Mouse (Mus musculus) cerebellum, adult 2 months (tissue): ENCODE measurements at regions not wholly inside any gene's neighbourhood (a gene's known extent, or its start where the extent isn't known, plus 50 kb on each side); places are given as distances from the start of the nearest gene placed in this dataset.
"Not testable (repeated sequence)": the region's sequence is repeated elsewhere in the genome, so short reads cannot be mapped to it uniquely, and the experiment has no call there.

ENCODE experiments used
- CTCF ChIP-seq: fragments of 200-500 bp; IDR thresholded peaks from 2 replicates; pipeline ENCODE4 v1.5.1; 2011; ENCODE audit warnings: low read depth, mild to moderate bottlenecking, control low read depth, low read length, moderate library complexity, borderline replicate concordance; ENCODE audit not compliant: insufficient read depth
- POLR2A ChIP-seq: fragments of 200-500 bp; IDR thresholded peaks from 2 replicates; pipeline ENCODE4 v1.6.1; 2011; ENCODE audit warnings: low read length, control low read depth, borderline replicate concordance; ENCODE audit not compliant: insufficient read depth

DNA sequence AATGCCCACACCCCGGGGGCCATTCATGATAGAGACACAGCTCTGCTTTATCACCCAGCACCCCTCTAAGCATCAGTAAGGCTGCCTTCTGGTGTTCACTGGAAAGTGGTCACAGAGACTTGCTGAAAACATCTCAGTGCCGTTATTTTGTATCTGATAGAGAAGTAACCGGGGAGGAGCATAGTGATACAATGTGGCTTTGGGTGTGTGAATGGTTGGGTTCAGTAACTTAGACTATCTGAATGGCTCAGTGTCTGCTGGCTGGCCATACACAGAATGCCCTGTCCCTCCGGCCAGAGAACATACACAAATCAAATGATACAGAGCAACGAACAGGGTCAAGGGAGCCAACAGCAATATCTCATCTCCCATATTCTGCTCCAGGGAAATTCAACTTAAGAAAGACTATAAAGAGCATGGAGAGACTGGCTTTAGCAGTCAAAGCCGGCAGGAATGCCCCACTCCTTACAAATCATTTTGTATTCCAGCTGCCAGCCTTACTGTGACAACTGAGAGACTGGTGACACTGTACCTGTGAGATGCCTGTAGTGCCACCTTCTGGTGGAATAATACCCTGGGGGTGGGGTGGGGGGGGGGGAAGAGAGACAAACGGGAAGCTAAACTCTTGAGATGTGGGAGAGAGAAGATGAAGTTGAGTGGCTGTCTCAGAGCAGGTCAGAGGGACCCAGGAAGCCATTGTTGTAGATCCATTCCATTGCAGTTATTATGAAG, 102.7 kb downstream of the Tcp10c start:
- TF ChIP-seq POLR2A, CTCF: not testable (repeated sequence)
